Mouse (Mus musculus): ENCODE measurements around the gene Slc4a1.

GRCm38 (mm10) chr11:102393238-102393634 is 27.2 kb upstream of the Slc4a1 start, which contains the start of gene Rundc3a:
- TF ChIP-seq CTCF (IDR thresholded peaks at IDR 0.05; ENCODE audit: borderline replicate concordance, insufficient read depth, low read length): no peak
- TF ChIP-seq POLR2A (IDR thresholded peaks at IDR 0.05; ENCODE audit: low read depth, low read length): no peak

All from embryonic fibroblast, embryonic 13.5 days (primary cell).